Mouse (Mus musculus): ENCODE measurements around the gene Gm49393. TPM values are rescaled to one million over a fixed set of nuclear protein-coding genes. Genes with fewer than 3 reads are reported as not detected.
A peak's percentile ranks its signal among the peaks of the same experiment; 100 is the strongest.
"Not testable (repeated sequence)": the region's sequence is repeated elsewhere in the genome, so short reads cannot be mapped to it uniquely, and the experiment has no call there.

The Gm49393 gene
- polyA plus RNA-seq (2011; ENCODE audit: insufficient read length, low read depth, missing spikeins): 0.95 TPM in 1 of 2 replicates, not detected in the other

DNA sequence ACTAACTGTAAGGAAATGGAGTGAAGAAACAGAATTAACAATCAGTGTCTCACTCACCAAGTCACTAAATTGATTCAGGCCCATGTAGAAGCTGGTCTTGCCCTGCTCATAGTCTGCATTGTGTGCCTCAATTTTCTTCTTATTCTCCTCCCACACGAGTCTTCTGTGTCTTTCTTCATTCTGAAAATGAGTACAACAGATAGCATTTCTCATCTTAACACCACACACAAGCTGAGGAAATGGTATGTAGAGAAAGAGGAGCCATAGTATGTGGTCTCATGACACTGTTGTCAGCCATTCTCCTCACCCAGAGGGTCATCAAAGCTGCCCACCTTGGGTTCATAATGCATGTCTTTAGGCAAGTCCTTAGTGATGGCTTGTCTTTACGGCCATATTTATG lies at the start of gene Gm49393:
Gene Gm49393, minus strand, starts transcription at position 101 of the 400 bp plus-strand sequence.
- not testable (repeated sequence) for H3K4me3 ChIP-seq (ENCODE audit: insufficient read depth, low read length); H3K4me1 ChIP-seq (ENCODE audit: control insufficient read depth, insufficient read depth, low read length); H3K27ac ChIP-seq (ENCODE audit: insufficient read depth, low read length)

DNA sequence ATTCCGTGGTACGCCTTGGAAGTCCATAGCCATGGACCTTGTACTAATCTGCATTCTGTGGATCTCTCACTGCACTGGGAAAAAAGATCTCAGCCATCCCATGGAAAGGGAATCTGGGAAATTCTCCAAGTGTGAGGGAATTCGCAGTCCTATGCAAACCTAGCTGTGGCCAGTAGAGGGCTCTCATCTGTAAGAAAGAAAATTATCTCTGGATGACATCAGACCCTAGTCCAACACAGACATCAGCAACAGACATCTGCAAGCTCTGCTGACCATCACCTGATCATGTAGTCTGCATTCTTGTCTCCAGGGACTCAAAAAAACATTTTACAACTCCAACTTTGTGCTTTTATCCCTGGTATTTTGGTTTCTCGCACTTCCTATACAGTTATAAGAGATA lies 36.9 kb upstream of the Gm49393 start:
- not testable (repeated sequence) for H3K4me3 ChIP-seq (ENCODE audit: insufficient read depth, low read length); H3K27ac ChIP-seq (ENCODE audit: insufficient read depth, low read length); H3K4me1 ChIP-seq (ENCODE audit: control insufficient read depth, insufficient read depth, low read length)

DNA sequence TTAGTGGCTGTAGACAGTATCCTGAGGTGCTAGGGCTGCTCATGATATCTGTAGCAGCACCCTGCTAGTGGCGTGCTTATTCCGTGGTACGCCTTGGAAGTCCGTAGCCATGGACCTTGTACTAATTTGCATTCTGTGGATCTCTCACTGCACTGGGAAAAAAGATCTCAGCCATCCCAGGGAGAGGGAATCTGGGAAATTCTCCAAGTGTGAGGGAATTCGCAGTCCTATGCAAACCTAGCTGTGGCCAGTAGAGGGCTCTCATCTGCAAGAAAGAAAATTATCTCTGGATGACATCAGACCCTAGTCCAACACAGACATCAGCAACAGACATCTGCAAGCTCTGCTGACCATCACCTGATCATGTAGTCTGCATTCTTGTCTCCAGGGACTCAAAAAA lies 28.6 kb upstream of the Gm49393 start:
- H3K27ac ChIP-seq (ENCODE audit: insufficient read depth, low read length); H3K4me3 ChIP-seq (ENCODE audit: insufficient read depth, low read length); H3K4me1 ChIP-seq (ENCODE audit: control insufficient read depth, insufficient read depth, low read length): not testable (repeated sequence)

DNA sequence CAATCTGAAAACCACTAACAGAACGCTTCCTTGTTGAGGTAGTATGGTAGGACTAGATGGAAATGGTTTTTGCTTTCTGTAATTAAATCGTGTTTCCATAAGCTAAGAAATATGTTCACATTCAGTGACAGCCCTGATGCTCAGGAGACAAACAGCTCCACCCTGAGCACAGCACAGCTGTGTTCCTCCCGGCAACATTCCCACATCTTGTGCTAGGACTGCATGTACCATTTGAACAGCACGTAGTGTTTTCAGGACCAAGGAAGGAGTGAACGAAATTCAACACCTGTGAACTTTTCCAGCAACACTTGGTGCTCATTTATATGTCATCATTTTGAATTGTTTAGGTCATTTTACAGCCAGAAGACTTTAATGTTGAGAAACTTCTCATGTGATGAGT lies 26.3 kb upstream of the Gm49393 start:
- no peak overlapping the region for H3K4me3 ChIP-seq (ENCODE audit: insufficient read depth, low read length)
- no peaks in the 10 kb centered on the region for H3K4me1 ChIP-seq (ENCODE audit: control insufficient read depth, insufficient read depth, low read length)
- TF ChIP-seq CTCF (IDR thresholded peaks at IDR 0.05; ENCODE audit: borderline replicate concordance, insufficient read depth, low read length) (no peak), POLR2A (IDR thresholded peaks at IDR 0.05; ENCODE audit: low read depth, low read length) (no peak)
- no peak overlapping the region for H3K27ac ChIP-seq (ENCODE audit: insufficient read depth, low read length)

DNA sequence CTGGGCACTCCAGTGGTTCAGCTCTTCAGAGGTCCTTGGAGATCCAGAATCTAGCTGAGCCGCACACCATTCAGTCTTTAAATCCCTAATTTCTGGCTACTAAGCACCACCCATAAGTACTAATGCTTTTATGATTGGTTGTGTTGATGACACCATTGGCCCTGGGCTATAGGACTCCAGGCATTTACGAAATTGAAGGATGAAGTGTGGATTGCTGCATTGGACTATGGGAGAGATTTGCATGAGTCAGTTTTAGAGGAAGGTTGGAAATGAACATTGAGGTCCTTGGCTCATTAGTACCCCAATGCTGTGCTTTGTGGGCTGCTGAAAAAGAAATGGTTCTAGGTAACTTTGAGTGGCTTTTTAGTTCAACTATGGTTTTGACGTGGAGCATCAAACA lies 6.5 kb upstream of the Gm49393 start, which contains the start of gene Tpbpa:
Gene Tpbpa, minus strand, starts transcription at position 101 of the 400 bp plus-strand sequence.
- not testable (repeated sequence) for H3K27ac ChIP-seq (ENCODE audit: insufficient read depth, low read length); H3K4me1 ChIP-seq (ENCODE audit: control insufficient read depth, insufficient read depth, low read length); H3K4me3 ChIP-seq (ENCODE audit: insufficient read depth, low read length)

DNA sequence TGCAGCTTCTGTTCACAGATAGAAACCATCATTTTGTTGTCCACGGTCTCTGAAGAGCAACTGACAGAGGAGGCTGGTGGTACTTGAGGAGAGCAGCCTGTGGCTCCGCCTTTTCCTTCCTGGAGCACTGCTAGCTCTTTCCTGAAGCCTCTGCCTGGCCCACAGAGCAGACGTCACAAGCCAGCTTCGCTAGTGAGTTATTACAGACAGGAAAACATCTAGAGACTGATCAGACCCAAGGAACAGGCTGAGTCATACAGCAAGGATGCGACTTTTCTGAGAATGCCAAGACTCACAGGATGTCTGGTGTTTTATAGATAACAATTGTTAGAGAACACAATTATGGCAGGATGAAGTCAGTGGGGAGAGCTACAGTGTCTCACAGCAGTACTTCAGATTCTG lies 1.1 kb upstream of the Gm49393 start, which contains the start of the genes Gm49391 and Ctla2a:
Gene Gm49391, minus strand, starts transcription at position 72 of the 402 bp plus-strand sequence.
Gene Ctla2a, minus strand, starts transcription at position 126 of the 402 bp plus-strand sequence.
- Histone ChIP-seq H3K4me3 (ENCODE audit: insufficient read depth, low read length) (no peak within 1 kb of the TSS), H3K4me1 (ENCODE audit: control insufficient read depth, insufficient read depth, low read length) (no peaks in the 10 kb centered on the region), H3K27ac (ENCODE audit: insufficient read depth, low read length) (peak within 1 kb of the TSS; percentile 61; the same call in 1 of the 2 replicates)
- TF ChIP-seq POLR2A (IDR thresholded peaks at IDR 0.05; ENCODE audit: low read depth, low read length) (no peak), CTCF (IDR thresholded peaks at IDR 0.05; ENCODE audit: borderline replicate concordance, insufficient read depth, low read length) (no peak)

DNA sequence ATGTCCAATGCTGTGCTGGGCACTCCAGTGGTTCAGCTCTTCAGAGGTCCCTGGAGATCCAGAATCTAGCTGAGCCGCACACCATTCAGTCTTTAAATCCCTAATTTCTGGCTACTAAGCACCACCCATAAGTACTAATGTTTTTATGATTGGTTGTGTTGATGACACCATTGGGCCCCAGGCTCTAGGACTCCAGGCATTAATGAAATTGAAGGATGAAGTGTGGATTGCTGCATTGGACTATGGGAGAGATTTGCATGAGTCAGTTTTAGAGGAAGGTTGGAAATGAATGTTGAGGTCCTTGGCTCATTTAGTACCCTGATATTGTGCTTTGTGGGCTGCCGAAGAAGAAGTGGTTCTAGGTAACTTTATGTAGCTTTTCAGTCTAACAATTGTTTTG lies 30.6 kb downstream of the Gm49393 start, which contains the start of gene Tpbpb:
Gene Tpbpb, minus strand, starts transcription at position 101 of the 400 bp plus-strand sequence.
- H3K4me3 ChIP-seq (ENCODE audit: insufficient read depth, low read length); H3K27ac ChIP-seq (ENCODE audit: insufficient read depth, low read length); H3K4me1 ChIP-seq (ENCODE audit: control insufficient read depth, insufficient read depth, low read length): not testable (repeated sequence)

DNA sequence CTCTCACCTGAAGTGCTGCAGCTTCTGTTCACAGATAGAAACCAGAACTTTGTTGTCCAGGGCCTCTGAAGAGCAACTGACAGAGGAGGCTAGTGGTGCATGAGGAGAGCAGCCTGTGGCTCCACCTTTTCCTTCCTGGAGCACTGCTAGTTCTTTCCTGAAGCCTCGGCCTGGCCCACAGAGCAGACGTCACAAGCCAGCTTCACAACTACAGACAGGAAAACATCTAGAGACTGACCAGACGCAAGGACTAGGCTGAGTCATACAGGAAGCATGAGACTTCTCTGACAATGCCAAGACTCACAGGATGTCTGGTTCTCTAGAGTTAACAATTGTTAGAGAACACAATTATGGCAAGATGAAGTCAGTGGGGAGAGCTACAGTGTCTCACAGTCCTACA lies 38.1 kb downstream of the Gm49393 start, which contains the start of gene Ctla2b:
Gene Ctla2b, minus strand, starts transcription at position 120 of the 400 bp plus-strand sequence.
- peak within 1 kb of the TSS; percentile 88 for H3K27ac ChIP-seq (ENCODE audit: insufficient read depth, low read length)
- TF ChIP-seq CTCF (IDR thresholded peaks at IDR 0.05; ENCODE audit: borderline replicate concordance, insufficient read depth, low read length) (no peak), POLR2A (IDR thresholded peaks at IDR 0.05; ENCODE audit: low read depth, low read length) (no peak)
- no peak within 1 kb of the TSS for H3K4me3 ChIP-seq (ENCODE audit: insufficient read depth, low read length)
- peaks cover 2% of the 10 kb centered on the region; the same call in 1 of the 2 replicates for H3K4me1 ChIP-seq (ENCODE audit: control insufficient read depth, insufficient read depth, low read length)

DNA sequence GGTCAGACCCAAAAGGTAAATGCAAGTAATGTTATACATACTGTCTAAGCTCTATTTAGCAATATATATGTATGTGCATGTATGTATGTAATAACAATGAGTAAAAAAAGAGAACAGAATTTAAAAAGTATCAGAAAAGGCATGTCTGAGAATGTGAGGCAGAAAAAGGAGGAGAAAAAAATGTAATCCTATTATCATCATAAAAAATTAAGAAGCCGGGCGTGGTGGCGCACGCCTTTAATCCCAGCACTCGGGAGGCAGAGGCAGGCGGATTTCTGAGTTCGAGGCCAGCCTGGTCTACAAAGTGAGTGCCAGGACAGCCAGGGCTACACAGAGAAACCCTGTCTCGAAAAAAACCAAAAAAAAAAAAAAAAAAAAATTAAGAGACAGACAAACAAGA lies 38.6 kb downstream of the Gm49393 start, which contains the start of gene Gm49392:
Gene Gm49392, minus strand, starts transcription at position 101 of the 400 bp plus-strand sequence.
- H3K4me3 ChIP-seq (ENCODE audit: insufficient read depth, low read length); H3K4me1 ChIP-seq (ENCODE audit: control insufficient read depth, insufficient read depth, low read length): not testable (repeated sequence)
- peak within 1 kb of the TSS; percentile 88 for H3K27ac ChIP-seq (ENCODE audit: insufficient read depth, low read length)

DNA sequence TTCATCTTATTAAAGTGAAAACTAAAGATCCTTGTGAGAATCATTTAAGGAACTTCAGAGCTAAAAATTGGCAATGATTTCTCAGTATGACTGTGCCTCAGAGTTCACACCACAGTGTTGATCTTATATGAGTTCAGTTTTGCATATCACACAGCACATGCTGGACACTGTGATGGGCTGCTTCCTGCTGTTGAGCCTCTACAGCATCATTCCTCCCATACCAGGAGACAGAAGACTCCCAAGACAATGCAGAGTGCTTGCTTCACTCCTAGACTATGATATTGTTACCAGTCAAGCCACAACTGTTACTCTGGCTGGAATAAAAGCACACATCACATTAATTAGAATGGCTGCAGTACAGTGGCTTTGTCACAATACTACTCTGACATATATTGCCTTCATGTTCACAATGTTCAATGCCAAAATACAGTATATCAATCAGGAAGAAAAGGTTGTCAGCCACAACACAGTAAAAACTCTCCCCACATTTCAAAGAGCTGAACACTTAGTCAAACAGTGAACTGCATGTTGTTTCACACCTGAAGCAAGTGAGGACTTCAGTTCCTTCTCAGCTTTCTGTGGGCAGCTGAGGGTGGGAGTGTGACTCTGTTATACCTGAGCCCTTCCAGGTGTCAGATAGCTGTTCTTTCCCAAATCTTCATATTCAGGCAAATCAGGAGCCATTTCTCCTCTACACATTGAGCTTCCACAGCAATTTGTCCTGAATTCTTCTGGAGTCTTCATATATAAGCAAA lies 39.8 kb downstream of the Gm49393 start:
- no peak overlapping the region for H3K4me3 ChIP-seq (ENCODE audit: insufficient read depth, low read length)
- TF ChIP-seq POLR2A (IDR thresholded peaks at IDR 0.05; ENCODE audit: low read depth, low read length): no peak
- TF ChIP-seq CTCF (IDR thresholded peaks at IDR 0.05; ENCODE audit: borderline replicate concordance, insufficient read depth, low read length): no peak
- H3K27ac ChIP-seq (ENCODE audit: insufficient read depth, low read length): no peak overlapping the region
- H3K4me1 ChIP-seq (ENCODE audit: control insufficient read depth, insufficient read depth, low read length): peaks cover 2% of the 10 kb centered on the region; the same call in 1 of the 2 replicates

DNA sequence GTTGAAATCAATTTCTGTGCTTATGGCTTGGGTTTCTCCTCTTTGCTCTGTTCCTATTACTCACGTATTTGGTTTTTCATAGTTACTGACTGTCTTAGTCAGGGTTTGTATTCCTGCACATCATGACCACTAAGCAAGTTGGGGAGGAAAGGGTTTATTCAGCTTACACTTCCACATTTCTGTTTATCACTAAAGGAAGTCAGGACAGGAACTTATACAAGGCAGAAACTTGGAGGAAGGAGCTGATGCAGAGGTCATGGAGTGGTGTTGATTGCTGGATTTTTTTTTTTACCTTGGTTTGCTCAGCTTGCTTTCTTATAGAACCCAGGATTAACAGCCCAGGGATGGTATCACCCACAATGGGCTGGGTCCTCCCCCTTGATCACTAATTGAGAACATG lies 43.1 kb downstream of the Gm49393 start:
- TF ChIP-seq POLR2A (IDR thresholded peaks at IDR 0.05; ENCODE audit: low read depth, low read length): no peak
- no peak for TF ChIP-seq CTCF (IDR thresholded peaks at IDR 0.05; ENCODE audit: borderline replicate concordance, insufficient read depth, low read length)
- Histone ChIP-seq H3K27ac (ENCODE audit: insufficient read depth, low read length) (no peak overlapping the region), H3K4me3 (ENCODE audit: insufficient read depth, low read length) (no peak overlapping the region), H3K4me1 (ENCODE audit: control insufficient read depth, insufficient read depth, low read length) (no peaks in the 10 kb centered on the region)
